Mouse (Mus musculus) myocyte (in vitro differentiated cells): ENCODE data around the gene Cdkn2aip.

Experiments used
- E2F4 ChIP-seq: IDR thresholded peaks from one replicate; pipeline ENCODE4 v1.6.1; 2011; ENCODE audit warnings: mild to moderate bottlenecking, control low read depth, moderate library complexity; ENCODE audit not compliant: insufficient read depth
- POLR2A ChIP-seq: IDR thresholded peaks from one replicate; pipeline ENCODE4 v1.6.1; 2011; ENCODE audit warnings: low read depth, mild to moderate bottlenecking, control low read depth, moderate library complexity; ENCODE audit not compliant: insufficient read length
- TCF3 ChIP-seq: IDR thresholded peaks from one replicate; pipeline ENCODE4 v1.6.1; 2011; ENCODE audit warnings: low read depth, control low read depth; ENCODE audit not compliant: insufficient read length
- USF1 ChIP-seq: IDR thresholded peaks from one replicate; pipeline ENCODE4 v1.6.1; 2011; ENCODE audit warnings: low read depth, mild to moderate bottlenecking, control low read depth, moderate library complexity

GRCm38 (mm10) chr8:47660394-47660793 is 53.3 kb downstream of the Cdkn2aip start:
- TF ChIP-seq POLR2A (no peak), TCF3 (no peak), USF1 (no peak), E2F4 (no peak)
